Mouse (Mus musculus): ENCODE data around the gene Arhgef39. TPM values are rescaled to one million over a fixed set of nuclear protein-coding genes. Genes with fewer than 3 reads are reported as not detected.

Arhgef39 gene
- polyA plus RNA-seq, 1 experiment from 2014 or later = 44.8 TPM

DNA sequence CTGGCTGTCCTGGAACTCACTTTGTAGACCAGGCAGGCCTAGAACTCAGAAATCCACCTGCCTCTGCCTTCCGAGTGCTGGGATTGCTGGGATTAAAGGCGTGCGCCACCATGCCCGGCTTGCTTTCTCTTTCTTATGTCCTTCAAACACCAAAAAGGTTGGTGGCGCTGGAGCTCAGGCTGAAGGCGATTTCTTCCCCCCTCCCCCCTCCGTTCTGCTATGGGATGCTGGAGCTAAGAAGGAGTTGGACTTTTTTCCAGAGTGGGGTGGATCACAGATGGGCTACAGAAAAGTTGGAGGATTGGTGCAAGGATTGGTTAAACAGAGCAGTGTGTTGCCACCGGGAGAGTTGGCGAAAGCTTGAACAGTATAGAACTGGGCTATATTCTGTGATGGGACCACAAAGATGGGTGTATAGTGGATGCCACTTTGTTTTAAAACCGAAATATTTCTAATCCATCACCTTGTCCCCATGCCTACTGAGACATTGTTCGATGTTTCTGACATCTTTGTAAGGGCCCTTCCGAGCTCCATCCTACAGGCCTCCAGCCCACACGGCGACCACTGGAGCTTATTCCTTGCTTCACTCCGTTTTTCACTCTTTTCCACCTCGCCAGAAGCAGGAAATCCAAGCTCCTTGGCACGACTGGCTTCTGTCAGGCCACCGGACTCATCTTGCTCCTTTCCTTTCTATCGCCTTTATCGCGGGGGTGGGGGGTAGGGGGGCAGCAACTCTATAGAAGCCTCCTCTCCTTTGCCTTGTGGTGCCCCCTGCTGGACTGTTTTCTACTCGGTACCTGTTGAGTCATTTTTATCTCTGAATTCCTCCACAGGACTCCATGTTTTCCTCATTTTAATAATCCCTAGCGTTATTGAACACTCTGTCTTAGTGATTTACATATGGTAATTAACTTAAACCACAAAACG is 20.3 kb downstream of the Arhgef39 start:
- Histone ChIP-seq H3K27me3 (no peaks in the 10 kb centered on the region), H3K4me2 (peak overlapping the region; percentile 35), H3K4me1 (replicated peaks) (no peaks in the 10 kb centered on the region), H3K27ac (0 out of 2 replicates have a peak overlapping the region, but pooled peaks have one; percentile 29), H3K4me3 (replicated peaks) (no peak overlapping the region), H3K9ac (replicated peaks) (no peak overlapping the region), H3K9me3 (no peaks in the 10 kb centered on the region), H3K36me3 (no peaks in the 10 kb centered on the region)
- WGBS = 50% methylated on average over 24 of the region's 24 CpGs
- ATAC-seq (ENCODE audit: insufficient number of reproducible peaks, insufficient read depth, low FRiP score, low TSS enrichment, low read depth) = no peak

DNA sequence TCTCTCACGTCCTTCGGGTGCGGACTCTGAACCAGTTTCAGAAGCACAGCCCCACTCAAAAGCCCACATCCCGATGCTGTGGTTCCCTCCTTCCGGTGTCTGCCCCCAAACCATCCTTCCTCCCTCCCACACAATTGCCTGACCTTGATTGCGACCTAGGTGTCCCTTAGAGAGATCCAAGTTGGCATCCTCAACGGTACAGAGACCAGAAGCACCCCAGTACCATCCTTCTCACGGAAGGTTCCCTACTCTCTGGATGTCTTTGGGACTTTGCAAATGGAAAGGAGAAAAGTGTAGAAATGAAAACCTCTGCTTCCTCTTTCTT is 21.0 kb downstream of the Arhgef39 start:
- Histone ChIP-seq H3K27me3 (no peaks in the 10 kb centered on the region), H3K27ac (no peak overlapping the region), H3K4me1 (replicated peaks) (no peaks in the 10 kb centered on the region), H3K36me3 (no peaks in the 10 kb centered on the region), H3K9ac (replicated peaks) (no peak overlapping the region; the same call in 1 of the 2 replicates), H3K4me3 (replicated peaks) (peak overlapping the region; percentile 29), H3K4me2 (peak overlapping the region; percentile 45), H3K9me3 (no peaks in the 10 kb centered on the region)
- WGBS = 54% methylated on average over 8 of the region's 8 CpGs
- no peak for ATAC-seq (ENCODE audit: insufficient number of reproducible peaks, insufficient read depth, low FRiP score, low TSS enrichment, low read depth)

DNA sequence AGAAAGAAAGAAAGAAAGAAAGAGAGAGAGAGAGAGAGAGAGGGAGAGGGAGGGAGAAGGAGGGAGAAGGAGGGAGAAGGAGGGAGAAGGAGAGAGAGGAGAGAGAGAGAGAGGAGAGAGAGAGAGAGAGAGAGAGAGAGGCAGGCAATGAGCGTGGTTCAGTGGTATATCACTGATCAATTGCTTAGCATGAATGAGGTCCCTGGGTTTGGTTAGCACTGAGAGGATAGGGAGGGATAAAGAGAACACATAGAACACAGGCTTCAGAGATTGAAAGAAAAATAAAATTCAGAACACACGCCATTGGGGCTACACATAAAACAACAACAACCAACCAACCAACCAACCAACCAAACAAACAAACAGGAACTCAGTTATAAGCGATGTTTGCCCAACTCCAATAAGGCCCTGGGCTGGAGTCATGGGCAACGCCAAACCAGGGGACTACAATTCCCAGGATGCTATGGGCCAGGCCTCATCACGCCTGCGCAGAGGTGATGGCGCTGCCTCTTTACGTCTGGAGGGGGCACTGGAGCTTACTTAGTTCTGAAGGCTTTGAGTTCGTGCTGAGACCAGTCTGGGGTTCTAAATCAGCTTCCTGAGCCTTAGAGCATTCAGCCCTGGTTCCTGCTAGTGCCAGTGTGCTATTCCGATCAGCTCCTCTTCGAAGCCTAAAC is 21.5 kb downstream of the Arhgef39 start:
- Histone ChIP-seq H3K27ac (no peak overlapping the region), H3K9ac (replicated peaks) (no peak overlapping the region; the same call in 1 of the 2 replicates), H3K36me3 (no peaks in the 10 kb centered on the region), H3K27me3 (no peaks in the 10 kb centered on the region), H3K9me3 (no peaks in the 10 kb centered on the region), H3K4me2 (peak overlapping the region; percentile 45), H3K4me3 (replicated peaks) (peak overlapping the region; percentile 29), H3K4me1 (replicated peaks) (no peaks in the 10 kb centered on the region)
- 18% methylated on average over 10 of the region's 11 CpGs for WGBS
- ATAC-seq (ENCODE audit: insufficient number of reproducible peaks, insufficient read depth, low FRiP score, low TSS enrichment, low read depth) = peak; percentile 89; the same call in 1 of the 2 replicates

DNA sequence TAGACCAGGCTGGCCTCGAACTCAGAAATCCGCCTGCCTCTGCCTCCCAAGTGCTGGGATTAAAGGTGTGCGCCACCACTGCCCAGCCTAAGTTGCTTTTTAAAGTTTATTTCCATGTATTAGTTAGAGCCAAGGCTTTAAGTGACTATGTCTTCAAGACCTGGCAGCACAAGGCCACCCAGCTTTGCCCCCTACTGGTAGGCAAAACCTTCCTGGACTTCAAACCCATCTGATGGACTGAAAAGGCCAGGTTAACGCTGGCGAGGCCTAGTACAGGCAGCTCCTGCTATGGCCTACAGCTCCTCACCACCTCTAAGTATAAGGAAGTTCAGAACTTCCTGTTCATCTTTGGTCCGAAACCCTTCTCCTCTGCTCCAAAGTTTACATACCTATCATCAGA is 22.9 kb downstream of the Arhgef39 start:
- H3K4me3 ChIP-seq (replicated peaks) = no peak overlapping the region
- H3K27ac ChIP-seq = no peak overlapping the region
- WGBS = 93% methylated on average over 6 of the region's 6 CpGs
- no peak overlapping the region for H3K4me2 ChIP-seq
- H3K9ac ChIP-seq (replicated peaks) = no peak overlapping the region
- no peaks in the 10 kb centered on the region for H3K9me3 ChIP-seq
- no peaks in the 10 kb centered on the region for H3K27me3 ChIP-seq
- no peaks in the 10 kb centered on the region for H3K36me3 ChIP-seq
- no peak for ATAC-seq (ENCODE audit: insufficient number of reproducible peaks, insufficient read depth, low FRiP score, low TSS enrichment, low read depth)
- no peaks in the 10 kb centered on the region for H3K4me1 ChIP-seq (replicated peaks)

DNA sequence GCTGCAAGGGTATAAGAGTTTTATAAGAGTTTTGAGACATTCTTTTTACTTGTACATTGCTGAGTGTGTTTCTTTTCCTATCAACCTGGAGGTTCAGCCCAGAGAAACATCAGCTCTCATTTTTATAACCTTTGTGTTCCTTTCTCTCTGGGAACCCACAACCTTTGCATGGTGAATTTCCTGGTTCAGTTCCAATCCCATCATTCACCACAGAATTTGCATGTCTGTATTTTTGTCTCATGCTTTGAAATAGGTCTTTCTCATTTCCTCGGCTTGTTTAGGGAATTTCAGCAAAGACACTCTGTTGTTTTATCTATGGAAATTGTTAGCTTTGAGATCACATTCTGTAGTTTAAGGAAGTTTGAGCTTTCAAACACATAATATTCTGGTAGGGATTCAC is 25.9 kb downstream of the Arhgef39 start:
- WGBS = 85% methylated on average over 1 of the region's 1 CpGs

DNA sequence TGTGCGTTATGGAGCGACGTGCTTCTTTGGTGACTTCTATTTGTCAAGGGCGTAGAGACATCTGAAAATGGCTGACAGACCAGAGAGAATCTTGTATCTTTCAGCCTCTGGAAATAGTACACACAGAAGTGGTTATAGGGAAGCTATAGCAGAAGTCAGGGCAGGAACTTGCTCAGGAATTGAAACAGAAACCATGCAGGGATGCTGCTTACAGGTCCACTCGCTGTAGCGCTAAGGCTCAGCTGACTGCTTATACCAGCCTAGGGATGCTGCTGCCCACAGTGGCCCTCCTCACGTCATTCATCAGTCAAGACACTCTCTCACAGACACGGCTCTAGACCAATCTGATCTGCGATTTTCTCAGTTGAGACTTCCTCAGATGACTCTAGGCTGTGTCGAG is 29.2 kb downstream of the Arhgef39 start:
- no peak for ATAC-seq (ENCODE audit: insufficient number of reproducible peaks, insufficient read depth, low FRiP score, low TSS enrichment, low read depth)
- Histone ChIP-seq H3K4me1 (replicated peaks) (no peaks in the 10 kb centered on the region), H3K27ac (no peak overlapping the region), H3K9me3 (no peaks in the 10 kb centered on the region), H3K4me3 (replicated peaks) (no peak overlapping the region), H3K36me3 (no peaks in the 10 kb centered on the region), H3K4me2 (no peak overlapping the region), H3K9ac (replicated peaks) (no peak overlapping the region), H3K27me3 (no peaks in the 10 kb centered on the region)
- 91% methylated on average over 10 of the region's 10 CpGs for WGBS

More for the DNA sequence above, 25.9 kb downstream of the Arhgef39 start:
- no peaks in the 10 kb centered on the region for H3K36me3 ChIP-seq
- no peak overlapping the region for H3K4me3 ChIP-seq (replicated peaks)
- no peak overlapping the region for H3K9ac ChIP-seq (replicated peaks)
- no peaks in the 10 kb centered on the region for H3K4me1 ChIP-seq (replicated peaks)
- no peaks in the 10 kb centered on the region for H3K9me3 ChIP-seq
- no peak overlapping the region for H3K4me2 ChIP-seq
- no peaks in the 10 kb centered on the region for H3K27me3 ChIP-seq
- H3K27ac ChIP-seq = no peak overlapping the region
- no peak for ATAC-seq (ENCODE audit: insufficient number of reproducible peaks, insufficient read depth, low FRiP score, low TSS enrichment, low read depth)

DNA sequence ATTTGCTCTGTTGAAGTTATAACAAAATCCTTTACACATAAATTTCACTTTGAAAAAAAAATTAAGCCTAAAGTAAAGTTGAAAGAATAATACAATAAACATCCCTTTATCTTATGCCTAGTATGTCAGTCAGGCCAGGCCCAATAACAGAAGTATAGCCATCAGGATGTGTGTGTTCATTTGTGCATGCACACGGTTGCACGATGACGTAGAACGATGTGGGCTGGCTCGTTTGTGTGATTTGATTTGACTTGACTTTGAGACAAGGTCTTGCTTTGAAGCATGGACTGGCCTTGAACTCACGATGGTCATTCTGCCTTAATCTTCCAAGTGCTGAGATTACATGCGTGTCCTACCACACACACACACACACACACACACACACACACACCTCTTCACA is 32.6 kb downstream of the Arhgef39 start:
- H3K9ac ChIP-seq (replicated peaks) = no peak overlapping the region
- 88% methylated on average over 7 of the region's 7 CpGs for WGBS
- no peak overlapping the region for H3K27ac ChIP-seq
- H3K4me3 ChIP-seq (replicated peaks) = no peak overlapping the region
- no peaks in the 10 kb centered on the region for H3K36me3 ChIP-seq
- H3K9me3 ChIP-seq = no peaks in the 10 kb centered on the region
- H3K27me3 ChIP-seq = no peaks in the 10 kb centered on the region; the same call in 1 of the 2 replicates
- no peak overlapping the region for H3K4me2 ChIP-seq
- no peak for ATAC-seq (ENCODE audit: insufficient number of reproducible peaks, insufficient read depth, low FRiP score, low TSS enrichment, low read depth)
- no peaks in the 10 kb centered on the region for H3K4me1 ChIP-seq (replicated peaks)

DNA sequence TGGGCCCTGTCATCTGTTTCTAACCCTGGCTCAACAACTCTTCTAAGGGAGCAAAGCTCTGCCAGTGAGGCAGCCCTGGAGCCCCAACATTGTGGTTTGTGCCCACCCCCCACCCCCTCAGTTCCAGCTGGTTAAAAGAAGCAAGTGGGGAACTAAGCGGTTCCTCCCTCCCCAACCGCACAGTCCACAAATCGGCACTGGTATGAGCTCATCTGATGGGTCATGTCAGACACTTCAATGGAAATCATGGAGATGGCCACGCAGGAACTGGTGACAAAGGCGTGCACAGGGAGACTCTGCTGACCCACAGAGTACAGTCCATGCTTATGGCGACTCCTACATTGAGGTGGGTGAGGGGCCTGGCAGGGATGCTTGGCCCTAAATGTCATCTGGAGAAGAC is 33.6 kb downstream of the Arhgef39 start:
- no peak overlapping the region for H3K4me2 ChIP-seq
- WGBS = 89% methylated on average over 6 of the region's 6 CpGs
- no peak for ATAC-seq (ENCODE audit: insufficient number of reproducible peaks, insufficient read depth, low FRiP score, low TSS enrichment, low read depth)
- no peaks in the 10 kb centered on the region; the same call in 1 of the 2 replicates for H3K27me3 ChIP-seq
- no peak overlapping the region for H3K27ac ChIP-seq
- no peak overlapping the region for H3K9ac ChIP-seq (replicated peaks)
- no peaks in the 10 kb centered on the region for H3K36me3 ChIP-seq
- H3K4me3 ChIP-seq (replicated peaks) = no peak overlapping the region
- no peaks in the 10 kb centered on the region for H3K4me1 ChIP-seq (replicated peaks)
- no peaks in the 10 kb centered on the region for H3K9me3 ChIP-seq

DNA sequence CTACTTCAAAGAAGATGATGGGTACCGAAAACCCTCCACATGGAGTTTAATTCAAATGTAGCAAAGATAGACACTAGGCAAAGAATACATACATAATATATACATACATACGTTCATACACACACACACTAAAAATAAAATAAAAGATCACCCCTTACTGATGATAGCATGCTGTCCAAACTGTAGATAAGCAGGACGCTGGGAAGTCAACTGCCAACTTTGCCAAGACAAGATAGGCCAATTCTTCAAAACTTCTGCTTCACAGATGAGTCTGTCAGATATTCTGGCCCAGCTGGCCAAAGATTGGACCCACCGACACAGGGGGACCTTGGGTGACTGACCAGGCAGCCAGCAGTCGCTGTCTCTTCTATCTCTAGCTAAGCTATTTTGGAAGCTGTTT is 36.4 kb downstream of the Arhgef39 start:
- H3K27me3 ChIP-seq = no peaks in the 10 kb centered on the region; the same call in 1 of the 2 replicates
- no peaks in the 10 kb centered on the region for H3K9me3 ChIP-seq
- H3K9ac ChIP-seq (replicated peaks) = no peak overlapping the region
- H3K36me3 ChIP-seq = no peaks in the 10 kb centered on the region
- H3K27ac ChIP-seq = no peak overlapping the region
- no peaks in the 10 kb centered on the region for H3K4me1 ChIP-seq (replicated peaks)
- no peak for ATAC-seq (ENCODE audit: insufficient number of reproducible peaks, insufficient read depth, low FRiP score, low TSS enrichment, low read depth)
- no peak overlapping the region for H3K4me3 ChIP-seq (replicated peaks)
- H3K4me2 ChIP-seq = no peak overlapping the region
- WGBS = 89% methylated on average over 5 of the region's 5 CpGs

DNA sequence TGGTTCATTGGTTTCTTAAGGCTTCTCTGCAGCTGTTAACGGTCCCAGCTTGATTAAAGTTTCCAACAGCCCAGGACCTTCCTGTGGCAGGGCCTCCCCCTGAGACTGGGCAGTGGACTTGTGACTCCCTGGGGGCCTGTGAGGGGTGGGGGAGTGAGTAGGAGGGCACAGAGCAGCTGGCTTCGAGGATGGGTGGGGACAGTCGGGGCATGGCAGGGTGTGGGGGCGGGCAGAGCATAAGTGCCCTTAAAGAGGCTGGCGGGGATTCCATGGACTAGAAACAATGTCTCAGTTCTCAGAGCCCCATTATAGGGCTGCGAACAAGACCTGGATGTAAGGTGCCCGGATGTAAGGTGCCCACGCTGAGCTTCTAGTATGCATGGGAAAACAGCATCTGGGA is 42.4 kb downstream of the Arhgef39 start:
- Histone ChIP-seq H3K9ac (replicated peaks) (no peak overlapping the region), H3K4me1 (replicated peaks) (peaks cover 23% of the 10 kb centered on the region; the same call in 1 of the 2 replicates), H3K36me3 (no peaks in the 10 kb centered on the region), H3K27me3 (peaks cover 40% of the 10 kb centered on the region), H3K27ac (no peak overlapping the region), H3K4me3 (replicated peaks) (no peak overlapping the region), H3K4me2 (no peak overlapping the region), H3K9me3 (no peaks in the 10 kb centered on the region)
- no peak for ATAC-seq (ENCODE audit: insufficient number of reproducible peaks, insufficient read depth, low FRiP score, low TSS enrichment, low read depth)
- 25% methylated on average over 8 of the region's 8 CpGs for WGBS

DNA sequence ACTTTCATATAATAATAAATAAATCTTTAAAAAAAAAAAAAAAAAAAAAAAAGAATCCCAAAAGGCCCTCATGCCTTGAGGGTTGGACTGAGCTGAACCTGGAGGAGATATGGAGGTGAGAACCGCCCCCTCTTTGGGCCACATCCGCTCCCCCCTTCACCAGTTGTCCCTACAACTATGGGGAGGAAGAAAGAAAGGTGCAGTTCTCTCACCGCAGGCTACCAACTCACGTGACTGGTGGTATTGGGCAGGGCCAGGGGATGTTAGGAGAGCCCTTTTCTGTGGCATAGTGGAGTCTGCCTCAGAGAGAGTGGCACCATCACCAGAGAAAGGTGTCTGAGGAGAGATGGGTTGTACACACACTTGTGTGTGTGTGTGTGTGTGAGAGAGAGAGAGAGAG is 43.0 kb downstream of the Arhgef39 start:
- 30% methylated on average over 4 of the region's 4 CpGs for WGBS
- H3K27me3 ChIP-seq = peaks cover 43% of the 10 kb centered on the region
- no peak overlapping the region for H3K4me3 ChIP-seq (replicated peaks)
- peaks cover 23% of the 10 kb centered on the region; the same call in 1 of the 2 replicates for H3K4me1 ChIP-seq (replicated peaks)
- H3K4me2 ChIP-seq = no peak overlapping the region
- H3K36me3 ChIP-seq = no peaks in the 10 kb centered on the region
- no peak overlapping the region for H3K9ac ChIP-seq (replicated peaks)
- ATAC-seq (ENCODE audit: insufficient number of reproducible peaks, insufficient read depth, low FRiP score, low TSS enrichment, low read depth) = no peak
- no peak overlapping the region for H3K27ac ChIP-seq
- no peaks in the 10 kb centered on the region for H3K9me3 ChIP-seq
